Mouse (Mus musculus) stomach, postnatal 0 days (tissue): ENCODE results near the gene Atl1. TPM values are rescaled to one million over a fixed set of nuclear protein-coding genes. Genes with fewer than 3 reads are reported as not detected.

Experiments used
- ATAC-seq: fragments of 200-750 bp; cut with Nextera tagmentation; 2 replicates; pipeline ENCODE4 v1.8.0; 2017; ENCODE audit not compliant: low FRiP score, low TSS enrichment
- DNase-seq: peaks from one replicate; pipeline ENCODE4 v3.0.0-alpha.2; 2016; ENCODE audit warnings: low spot score
- H3K27ac ChIP-seq: fragments of 300-500 bp; sonication (generic); replicated peaks from 2 replicates; pipeline ENCODE4 v1.5.1; 2014; ENCODE audit warnings: mild to moderate bottlenecking, control low read depth
- H3K27me3 ChIP-seq: fragments of 300-500 bp; sonication (generic); 2 replicates; pipeline ENCODE4 v1.6.1; 2014; ENCODE audit warnings: low read length; ENCODE audit not compliant: control insufficient read depth, insufficient read depth
- H3K36me3 ChIP-seq: fragments of 300-500 bp; sonication (generic); 2 replicates; pipeline ENCODE4 v1.6.1; 2014; ENCODE audit warnings: low read length, mixed read lengths; ENCODE audit not compliant: control insufficient read depth, insufficient read depth
- H3K4me1 ChIP-seq: fragments of 300-500 bp; sonication (generic); replicated peaks from 2 replicates; pipeline ENCODE4 v1.6.1; 2014; ENCODE audit warnings: antibody characterized with exemption; ENCODE audit not compliant: control insufficient read depth, insufficient read depth
- H3K4me2 ChIP-seq: fragments of 300-500 bp; sonication (generic); replicated peaks from 2 replicates; pipeline ENCODE4 v1.6.1; 2014; ENCODE audit warnings: low read depth, mild to moderate bottlenecking, control low read depth, moderate library complexity
- H3K4me3 ChIP-seq: fragments of 300-500 bp; sonication (generic); 2 replicates; pipeline ENCODE4 v1.5.1; 2014; ENCODE audit warnings: low read depth, low read length, control low read depth
- H3K9ac ChIP-seq: fragments of 300-500 bp; sonication (generic); 2 replicates; pipeline ENCODE4 v1.6.1; 2014; ENCODE audit warnings: mild to moderate bottlenecking, low read length, control low read depth, mixed read lengths
- H3K9me3 ChIP-seq: fragments of 300-500 bp; sonication (generic); 2 replicates; pipeline ENCODE4 v1.6.1; 2016; ENCODE audit warnings: low read length; ENCODE audit not compliant: control insufficient read depth
- CTCF ChIP-seq: IDR thresholded peaks from 2 replicates; pipeline ENCODE4 v1.5.1; 2016; ENCODE audit warnings: antibody characterized with exemption, low read depth, mild to moderate bottlenecking, moderate library complexity
- EP300 ChIP-seq: optimal IDR thresholded peaks from 2 replicates; pipeline ENCODE3; 2016; ENCODE audit warnings: antibody characterized with exemption
- WGBS: fragments of 180-500 bp; shearing (Covaris S2); extraction: QIAGEN DNeasy Blood & Tissue Kit; methylation state at CpG from one replicate; pipeline ENCODE4 v1.1.7; 2014; 5-methylcytosine and 5-hydroxymethylcytosine counted together
- polyA plus RNA-seq: library from polyadenylated mRNA; unstranded; fragments of >200 nt; fragmentation: Nextera tagmentation; extraction: Ambion mirVana; gene quantifications from 2 replicates; pipeline ENCODE4 v1.2.1, GENCODE M21; 2015

Atl1 gene
- polyA plus RNA-seq, 1 experiment from 2014 or later = 3.8 TPM

GRCm38 (mm10) chr12:69926716-69927115 is 34.3 kb downstream of the Atl1 start:
- no peaks in the 10 kb centered on the region for H3K27me3 ChIP-seq
- no peak for DNase-seq
- H3K4me3 ChIP-seq = no peak overlapping the region
- WGBS = 49% methylated on average over 7 of the region's 7 CpGs
- H3K27ac ChIP-seq = no peak overlapping the region
- no peaks in the 10 kb centered on the region for H3K36me3 ChIP-seq
- no peak overlapping the region for H3K4me2 ChIP-seq
- no peak for ATAC-seq
- H3K4me1 ChIP-seq = no peaks in the 10 kb centered on the region
- TF ChIP-seq EP300 (no peak), CTCF (no peak)
- no peak overlapping the region for H3K9ac ChIP-seq
- no peaks in the 10 kb centered on the region for H3K9me3 ChIP-seq

- H3K4me1 ChIP-seq = no peaks in the 10 kb centered on the region
- H3K27ac ChIP-seq = no peak overlapping the region
- TF ChIP-seq EP300 (no peak), CTCF (no peak)
- whole genome bisulfite sequencing = 77% methylated on average over 5 of the region's 5 CpGs
- no peak for DNase-seq
- no peaks in the 10 kb centered on the region for H3K36me3 ChIP-seq
- H3K4me3 ChIP-seq = no peak overlapping the region
- no peak overlapping the region for H3K4me2 ChIP-seq
- ATAC-seq = no peak
- no peak overlapping the region for H3K9ac ChIP-seq
- no peaks in the 10 kb centered on the region for H3K9me3 ChIP-seq
- no peaks in the 10 kb centered on the region for H3K27me3 ChIP-seq
Measured at GRCm38 (mm10) chr12:69937731-69938130, 45.3 kb downstream of the Atl1 start.

GRCm38 (mm10) chr12:69939291-69939690 is 46.9 kb downstream of the Atl1 start:
- no peak overlapping the region for H3K4me2 ChIP-seq
- H3K27ac ChIP-seq = no peak overlapping the region
- DNase-seq = no peak
- TF ChIP-seq EP300 = no peak
- no peak for TF ChIP-seq CTCF
- 64% methylated on average over 2 of the region's 2 CpGs for WGBS
- H3K27me3 ChIP-seq = no peaks in the 10 kb centered on the region
- no peaks in the 10 kb centered on the region for H3K9me3 ChIP-seq
- H3K4me3 ChIP-seq = no peak overlapping the region
- no peak for ATAC-seq
- no peaks in the 10 kb centered on the region for H3K36me3 ChIP-seq
- H3K9ac ChIP-seq = no peak overlapping the region
- H3K4me1 ChIP-seq = no peaks in the 10 kb centered on the region

GRCm38 (mm10) chr12:69941655-69942329 is 49.4 kb downstream of the Atl1 start:
- H3K9me3 ChIP-seq = no peaks in the 10 kb centered on the region
- H3K9ac ChIP-seq = no peak overlapping the region
- DNase-seq (no peak), ATAC-seq (no peak)
- no peaks in the 10 kb centered on the region for H3K4me1 ChIP-seq
- no peak for TF ChIP-seq EP300
- no peak for TF ChIP-seq CTCF
- H3K27me3 ChIP-seq = no peaks in the 10 kb centered on the region
- H3K4me3 ChIP-seq = no peak overlapping the region
- H3K36me3 ChIP-seq = no peaks in the 10 kb centered on the region
- 50% methylated on average over 1 of the region's 1 CpGs for WGBS
- H3K27ac ChIP-seq = no peak overlapping the region
- no peak overlapping the region for H3K4me2 ChIP-seq

- no peak overlapping the region for H3K27ac ChIP-seq
Measured at GRCm38 (mm10) chr12:69945861-69946260, 53.4 kb downstream of the Atl1 start.

GRCm38 (mm10) chr12:69947502-69947901 is 55.1 kb downstream of the Atl1 start:
- no peak overlapping the region for H3K4me2 ChIP-seq
- no peaks in the 10 kb centered on the region for H3K9me3 ChIP-seq
- H3K9ac ChIP-seq = no peak overlapping the region
- H3K27ac ChIP-seq = no peak overlapping the region
- no peaks in the 10 kb centered on the region for H3K27me3 ChIP-seq
- H3K4me3 ChIP-seq = no peak overlapping the region
- H3K4me1 ChIP-seq = no peaks in the 10 kb centered on the region
- DNase-seq (no peak), ATAC-seq (no peak)
- 65% methylated on average over 3 of the region's 3 CpGs for WGBS
- H3K36me3 ChIP-seq = no peaks in the 10 kb centered on the region
- TF ChIP-seq CTCF = no peak
- TF ChIP-seq EP300 = no peak

More at GRCm38 (mm10) chr12:69945861-69946260, 53.4 kb downstream of the Atl1 start:
- TF ChIP-seq EP300 = no peak
- TF ChIP-seq CTCF = no peak
- Histone ChIP-seq H3K4me2 (no peak overlapping the region), H3K9me3 (no peaks in the 10 kb centered on the region), H3K9ac (no peak overlapping the region), H3K36me3 (no peaks in the 10 kb centered on the region), H3K27me3 (no peaks in the 10 kb centered on the region), H3K4me1 (no peaks in the 10 kb centered on the region), H3K4me3 (no peak overlapping the region)
- no peak for ATAC-seq
- DNase-seq = no peak
- 96% methylated on average over 5 of the region's 5 CpGs for WGBS
